Mouse (Mus musculus) kidney, embryonic 14.5 days (tissue): ENCODE results near the gene Gm13128. TPM values are rescaled to one million over a fixed set of nuclear protein-coding genes. Genes with fewer than 3 reads are reported as not detected.
"Not testable (repeated sequence)": the region's sequence is repeated elsewhere in the genome, so short reads cannot be mapped to it uniquely, and the experiment has no call there.

Experiments used
- ATAC-seq: fragments of 200-750 bp; cut with Nextera tagmentation; 2 replicates; pipeline ENCODE4 v1.8.0; 2017; ENCODE audit warnings: moderate number of reproducible peaks, mild to moderate bottlenecking, moderate TSS enrichment, moderate library complexity; ENCODE audit not compliant: low FRiP score, low TSS enrichment
- H3K27ac ChIP-seq: fragments of 300-500 bp; sonication (generic); 2 replicates; pipeline ENCODE4 v1.5.1; 2014; ENCODE audit warnings: low read depth, mild to moderate bottlenecking, low read length, moderate library complexity, mixed read lengths
- H3K27me3 ChIP-seq: fragments of 300-500 bp; sonication (generic); 2 replicates; pipeline ENCODE4 v1.6.1; 2014; ENCODE audit warnings: mild to moderate bottlenecking, low read length; ENCODE audit not compliant: control insufficient read depth, insufficient read depth
- H3K36me3 ChIP-seq: fragments of 300-500 bp; sonication (generic); 2 replicates; pipeline ENCODE4 v1.6.1; 2014; ENCODE audit warnings: low read length, mixed read lengths; ENCODE audit not compliant: control insufficient read depth, insufficient read depth
- H3K4me1 ChIP-seq: fragments of 300-500 bp; sonication (generic); 2 replicates; pipeline ENCODE4 v1.6.1; 2014; ENCODE audit warnings: low read length, mixed read lengths; ENCODE audit not compliant: control insufficient read depth, insufficient read depth
- H3K4me2 ChIP-seq: fragments of 300-500 bp; sonication (generic); replicated peaks from 2 replicates; pipeline ENCODE4 v1.6.1; 2014; ENCODE audit warnings: low read depth, mild to moderate bottlenecking, low read length
- H3K4me3 ChIP-seq: fragments of 300-500 bp; sonication (generic); 2 replicates; pipeline ENCODE4 v1.5.1; 2014; ENCODE audit warnings: mild to moderate bottlenecking, low read length
- H3K9ac ChIP-seq: fragments of 300-500 bp; sonication (generic); 2 replicates; pipeline ENCODE4 v1.6.1; 2014; ENCODE audit warnings: low read depth, mild to moderate bottlenecking, low read length, moderate library complexity
- H3K9me3 ChIP-seq: fragments of 300-500 bp; sonication (generic); 2 replicates; pipeline ENCODE4 v1.6.1; 2016; ENCODE audit warnings: low read length; ENCODE audit not compliant: control insufficient read depth
- WGBS: fragments of 180-500 bp; shearing (Covaris S2); extraction: QIAGEN DNeasy Blood & Tissue Kit; methylation state at CpG from one replicate; pipeline ENCODE4 v1.1.7; 2014; 5-methylcytosine and 5-hydroxymethylcytosine counted together
- polyA plus RNA-seq: library from polyadenylated mRNA; unstranded; fragments of >200 nt; fragmentation: Nextera tagmentation; extraction: Ambion mirVana; gene quantifications from 2 replicates; pipeline ENCODE4 v1.2.1, GENCODE M21; 2014

Gm13128 gene
- not detected in 2 replicates for polyA plus RNA-seq

- H3K9me3 ChIP-seq, H3K9ac ChIP-seq, H3K4me3 ChIP-seq, ATAC-seq, H3K27me3 ChIP-seq, H3K27ac ChIP-seq, H3K36me3 ChIP-seq, H3K4me1 ChIP-seq, H3K4me2 ChIP-seq: not testable (repeated sequence)
- WGBS = 70% methylated on average over 4 of the region's 4 CpGs
These were observed at the start of gene Gm13128 for GRCm38 (mm10) chr4:144329949-144330348. TSS of gene Gm13128 (plus strand) at chr4:144330249.

- not testable (repeated sequence) for H3K4me1 ChIP-seq, H3K9me3 ChIP-seq, H3K4me2 ChIP-seq, H3K4me3 ChIP-seq, H3K27ac ChIP-seq, H3K36me3 ChIP-seq, H3K9ac ChIP-seq, H3K27me3 ChIP-seq, ATAC-seq
- WGBS = 82% methylated on average over 1 of the region's 1 CpGs
These were observed 49.7 kb upstream of the Gm13128 start, which contains the start of gene Pramel5 for GRCm38 (mm10) chr4:144280388-144280787. TSS of gene Pramel5 (minus strand) at chr4:144280488.

GRCm38 (mm10) chr4:144299414-144299813 lies 30.6 kb upstream of the Gm13128 start:
- not testable (repeated sequence) for H3K27me3 ChIP-seq, H3K4me1 ChIP-seq, ATAC-seq, H3K4me2 ChIP-seq, H3K9me3 ChIP-seq, H3K4me3 ChIP-seq, H3K9ac ChIP-seq, H3K27ac ChIP-seq, H3K36me3 ChIP-seq
- WGBS = 57% methylated on average over 1 of the region's 1 CpGs

DNA sequence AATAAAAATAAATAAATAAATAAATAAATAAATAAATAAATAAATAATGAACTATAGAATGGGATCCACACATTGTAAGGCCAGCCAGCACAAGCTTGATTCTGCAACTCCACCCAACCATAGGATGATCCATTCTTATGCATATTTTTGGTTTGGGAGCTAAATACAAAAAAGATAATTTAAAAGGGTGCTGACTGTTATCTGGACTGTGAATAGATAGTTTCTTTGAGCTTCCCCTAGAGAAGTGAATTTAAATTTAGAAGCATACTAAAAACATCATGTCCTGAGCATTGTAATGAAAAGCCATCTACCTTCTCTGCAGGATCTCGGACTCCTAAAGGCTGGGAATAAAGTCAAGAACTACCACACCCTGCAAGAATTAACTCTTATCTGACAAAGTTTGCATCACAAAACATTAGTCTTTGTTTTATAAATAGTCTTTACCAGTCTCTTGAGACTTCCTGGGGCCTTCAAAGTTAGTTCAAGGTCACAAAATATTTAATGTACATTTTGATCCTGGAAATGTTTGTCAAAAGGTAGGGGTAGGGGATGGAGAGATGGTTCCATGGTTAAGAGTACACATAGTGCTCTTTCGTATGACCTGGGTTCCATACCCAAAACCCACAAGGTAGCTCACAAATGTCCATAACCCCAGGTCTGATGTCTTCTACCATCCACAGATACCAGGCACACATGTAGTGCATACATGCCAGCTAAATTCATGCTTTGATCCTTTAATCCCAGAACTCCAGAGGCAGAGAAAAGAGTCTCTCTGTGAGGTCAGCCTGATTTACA lies 17.2 kb upstream of the Gm13128 start:
- ATAC-seq, H3K9me3 ChIP-seq, H3K36me3 ChIP-seq, H3K27ac ChIP-seq, H3K4me2 ChIP-seq, H3K4me1 ChIP-seq, H3K27me3 ChIP-seq, H3K9ac ChIP-seq, H3K4me3 ChIP-seq: not testable (repeated sequence)
- WGBS = 76% methylated on average over 2 of the region's 2 CpGs

- WGBS = 83% methylated on average over 2 of the region's 3 CpGs
- not testable (repeated sequence) for H3K36me3 ChIP-seq, H3K9ac ChIP-seq, H3K4me3 ChIP-seq, H3K4me1 ChIP-seq, ATAC-seq, H3K27me3 ChIP-seq, H3K4me2 ChIP-seq, H3K27ac ChIP-seq, H3K9me3 ChIP-seq
These were observed 5.8 kb downstream of the Gm13128 start for GRCm38 (mm10) chr4:144335856-144336255.

DNA sequence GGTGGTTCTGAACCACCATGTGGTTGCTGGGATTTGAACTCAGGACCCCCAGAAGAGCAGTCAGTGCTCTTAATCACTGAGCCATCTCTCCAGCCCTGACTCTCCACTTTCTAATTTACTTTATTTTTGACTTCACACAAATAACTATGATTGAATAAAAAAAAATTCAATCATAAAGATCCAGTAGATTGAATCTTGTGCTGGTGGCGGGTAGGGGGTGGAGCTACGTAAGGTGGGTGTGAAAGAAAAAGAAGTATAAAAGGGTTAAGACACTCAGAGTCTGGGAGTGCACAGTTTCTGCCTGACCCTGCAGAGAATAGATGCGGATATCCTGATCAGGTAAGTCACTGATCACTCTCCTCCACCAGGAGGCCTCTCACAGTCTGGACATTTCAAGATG lies 27.6 kb downstream of the Gm13128 start, which contains the start of gene Gm13119:
Gene Gm13119 (plus strand): TSS at position 301 of the 400 bp plus-strand sequence.
- not testable (repeated sequence) for H3K9me3 ChIP-seq, H3K27ac ChIP-seq, H3K27me3 ChIP-seq, H3K4me1 ChIP-seq, H3K4me3 ChIP-seq, ATAC-seq, H3K36me3 ChIP-seq, H3K9ac ChIP-seq, H3K4me2 ChIP-seq
- 83% methylated on average over 3 of the region's 3 CpGs for WGBS

GRCm38 (mm10) chr4:144377911-144378310 lies 47.9 kb downstream of the Gm13128 start, which contains the start of gene Pramef20:
TSS of gene Pramef20 (minus strand) at chr4:144377933.
- Histone ChIP-seq H3K4me3 (no peak within 1 kb of the TSS), H3K36me3 (no peaks in the 10 kb centered on the region), H3K27ac (no peak within 1 kb of the TSS), H3K4me2 (no peak within 1 kb of the TSS), H3K4me1 (no peaks in the 10 kb centered on the region), H3K27me3 (no peaks in the 10 kb centered on the region), H3K9me3 (no peaks in the 10 kb centered on the region), H3K9ac (no peak within 1 kb of the TSS)
- 63% methylated on average over 2 of the region's 2 CpGs for WGBS
- no peak for ATAC-seq

Other genes starting within 250 kb of the Gm13128 start
- gene Gm13102, start 223.8 kb upstream of the Gm13128 start, polyA plus RNA-seq = not detected in 2 replicates
- not detected in 2 replicates for gene Oog3, start 167.6 kb upstream of the Gm13128 start, polyA plus RNA-seq
- gene Oog2, start 139.5 kb upstream of the Gm13128 start, polyA plus RNA-seq = not detected in 2 replicates
- not detected in 2 replicates for gene C87977, start 116.9 kb upstream of the Gm13128 start, polyA plus RNA-seq
- gene Pramel5, start 49.8 kb upstream of the Gm13128 start, polyA plus RNA-seq = not detected in 2 replicates
- not detected in 2 replicates for gene Gm13119, start 27.7 kb downstream of the Gm13128 start, polyA plus RNA-seq
- not detected in 2 replicates for gene Pramef20, start 47.7 kb downstream of the Gm13128 start, polyA plus RNA-seq
- gene Pramef12, start 78.2 kb downstream of the Gm13128 start, polyA plus RNA-seq = 0.11 and 0.39 TPM in 2 replicates
- not detected in 2 replicates for gene 1700012P22Rik, start 108.5 kb downstream of the Gm13128 start, polyA plus RNA-seq
- gene Gm9944, start 123.1 kb downstream of the Gm13128 start, polyA plus RNA-seq = not detected in 2 replicates
- not detected in 2 replicates for gene Aadacl3, start 133.5 kb downstream of the Gm13128 start, polyA plus RNA-seq
- not detected in 2 replicates for gene 9430007A20Rik, start 189.6 kb downstream of the Gm13128 start, polyA plus RNA-seq
- gene Gm13124, start 234.9 kb downstream of the Gm13128 start, polyA plus RNA-seq = not detected in 2 replicates